Mouse (Mus musculus) neutrophil, adult 5-6 weeks (primary cell): Measurements from ENCODE around the gene Arhgef25. TPM values are rescaled to one million over a fixed set of nuclear protein-coding genes. Genes with fewer than 3 reads are reported as not detected.

Experiments used
- ATAC-seq: fragments of 151-379, 151-347 bp; 2 replicates; pipeline ENCODE4 v1.8.0; 2017; ENCODE audit warnings: mild to moderate bottlenecking, moderate TSS enrichment; ENCODE audit not compliant: insufficient number of reproducible peaks, poor library complexity, low FRiP score, severe bottlenecking; ENCODE audit errors: extremely low read depth
- total RNA-seq: library from RNA; stranded (forward); fragments of 200-1000 nt; gene quantifications from 2 replicates; pipeline ENCODE4 v1.2.3, GENCODE M21; 2017

Gene Arhgef25
- total RNA-seq, 1 experiment from 2014 or later: not detected

GRCm38 (mm10) chr10:127189116-127189650, 700 bp downstream of the Arhgef25 start:
- ATAC-seq: peak; percentile 47; the same call in 1 of the 2 replicates

GRCm38 (mm10) chr10:127188465-127189115, 1.3 kb downstream of the Arhgef25 start:
- no peak for ATAC-seq

- ATAC-seq: no peak
These were observed 1.8 kb downstream of the Arhgef25 start for GRCm38 (mm10) chr10:127188079-127188453.

GRCm38 (mm10) chr10:127187371-127188078, 2.4 kb downstream of the Arhgef25 start:
- ATAC-seq: no peak

- no peak for ATAC-seq
These were observed 3.4 kb downstream of the Arhgef25 start for GRCm38 (mm10) chr10:127186451-127186850.

GRCm38 (mm10) chr10:127185506-127185905, 4.4 kb downstream of the Arhgef25 start:
- ATAC-seq: no peak

- ATAC-seq: no peak
These were observed 4.8 kb downstream of the Arhgef25 start for GRCm38 (mm10) chr10:127185101-127185500.

- ATAC-seq: no peak
These were observed 6.1 kb downstream of the Arhgef25 start for GRCm38 (mm10) chr10:127183759-127184158.

GRCm38 (mm10) chr10:127182624-127183023, 7.3 kb downstream of the Arhgef25 start:
- ATAC-seq: no peak

GRCm38 (mm10) chr10:127181566-127181965, 8.3 kb downstream of the Arhgef25 start:
- ATAC-seq: no peak

- no peak for ATAC-seq
These were observed 9.2 kb downstream of the Arhgef25 start for GRCm38 (mm10) chr10:127180695-127181047.

- no peak for ATAC-seq
These were observed 9.8 kb downstream of the Arhgef25 start, which contains the start of gene Slc26a10 for GRCm38 (mm10) chr10:127179871-127180694. Slc26a10 (minus strand) TSS chr10:127180645.

GRCm38 (mm10) chr10:127178286-127179027, 11.4 kb downstream of the Arhgef25 start:
- ATAC-seq: no peak

GRCm38 (mm10) chr10:127177719-127178118, 12.2 kb downstream of the Arhgef25 start:
- ATAC-seq: peak; percentile 63

- ATAC-seq: no peak
These were observed 12.6 kb downstream of the Arhgef25 start for GRCm38 (mm10) chr10:127177235-127177634.

- no peak for ATAC-seq
These were observed 13.1 kb downstream of the Arhgef25 start for GRCm38 (mm10) chr10:127176756-127177155.

- no peak for ATAC-seq
These were observed 13.7 kb downstream of the Arhgef25 start for GRCm38 (mm10) chr10:127176228-127176627.

- no peak for ATAC-seq
These were observed 15.7 kb downstream of the Arhgef25 start for GRCm38 (mm10) chr10:127174170-127174569.
